Mouse (Mus musculus) hindbrain, embryonic 14.5 days (tissue): ENCODE results near the gene Bhlha15. TPM values are rescaled to one million over a fixed set of nuclear protein-coding genes. Genes with fewer than 3 reads are reported as not detected.

Experiments used
- ATAC-seq: fragments of 200-750 bp; cut with Nextera tagmentation; 2 replicates; pipeline ENCODE4 v1.8.0; 2017; ENCODE audit warnings: moderate number of reproducible peaks, mild to moderate bottlenecking, moderate TSS enrichment, moderate library complexity; ENCODE audit not compliant: low FRiP score
- DNase-seq: peaks from one replicate; pipeline ENCODE4 v3.0.0-alpha.2; 2015; ENCODE audit warnings: low spot score
- H3K27ac ChIP-seq: fragments of 300-500 bp; sonication (generic); 2 replicates; pipeline ENCODE4 v1.5.1; 2014; ENCODE audit warnings: mild to moderate bottlenecking, moderate library complexity
- H3K27me3 ChIP-seq: fragments of 300-500 bp; sonication (generic); 2 replicates; pipeline ENCODE4 v1.6.1; 2014; ENCODE audit warnings: mild to moderate bottlenecking, low read length, mixed read lengths; ENCODE audit not compliant: control insufficient read depth, insufficient read depth
- H3K36me3 ChIP-seq: fragments of 300-500 bp; sonication (generic); replicated peaks from 2 replicates; pipeline ENCODE4 v1.6.1; 2014; ENCODE audit not compliant: control insufficient read depth, insufficient read depth
- H3K4me1 ChIP-seq: fragments of 300-500 bp; sonication (generic); replicated peaks from 2 replicates; pipeline ENCODE4 v1.6.1; 2014; ENCODE audit warnings: antibody characterized with exemption, low read length, mixed read lengths; ENCODE audit not compliant: control insufficient read depth, insufficient read depth
- H3K4me2 ChIP-seq: fragments of 300-500 bp; sonication (generic); replicated peaks from 2 replicates; pipeline ENCODE4 v1.6.1; 2014; ENCODE audit warnings: mild to moderate bottlenecking, moderate library complexity
- H3K4me3 ChIP-seq: fragments of 300-500 bp; sonication (generic); replicated peaks from 2 replicates; pipeline ENCODE4 v1.5.1; 2014; ENCODE audit warnings: mild to moderate bottlenecking, low read length
- H3K9ac ChIP-seq: fragments of 300-500 bp; sonication (generic); 2 replicates; pipeline ENCODE4 v1.6.1; 2014
- H3K9me3 ChIP-seq: fragments of 300-500 bp; sonication (generic); 2 replicates; pipeline ENCODE4 v1.6.1; 2016; ENCODE audit warnings: low read length; ENCODE audit not compliant: control insufficient read depth
- WGBS: fragments of 180-500 bp; shearing (Covaris S2); extraction: QIAGEN DNeasy Blood & Tissue Kit; methylation state at CpG from one replicate; pipeline ENCODE4 v1.1.7; 2014; 5-methylcytosine and 5-hydroxymethylcytosine counted together
- polyA plus RNA-seq: library from polyadenylated mRNA; unstranded; fragments of >200 nt; fragmentation: Nextera tagmentation; extraction: Ambion mirVana; gene quantifications from 2 replicates; pipeline ENCODE4 v1.2.1, GENCODE M21; 2014

Gene Bhlha15
- polyA plus RNA-seq, 1 experiment from 2014 or later, result 0.11 TPM

DNA sequence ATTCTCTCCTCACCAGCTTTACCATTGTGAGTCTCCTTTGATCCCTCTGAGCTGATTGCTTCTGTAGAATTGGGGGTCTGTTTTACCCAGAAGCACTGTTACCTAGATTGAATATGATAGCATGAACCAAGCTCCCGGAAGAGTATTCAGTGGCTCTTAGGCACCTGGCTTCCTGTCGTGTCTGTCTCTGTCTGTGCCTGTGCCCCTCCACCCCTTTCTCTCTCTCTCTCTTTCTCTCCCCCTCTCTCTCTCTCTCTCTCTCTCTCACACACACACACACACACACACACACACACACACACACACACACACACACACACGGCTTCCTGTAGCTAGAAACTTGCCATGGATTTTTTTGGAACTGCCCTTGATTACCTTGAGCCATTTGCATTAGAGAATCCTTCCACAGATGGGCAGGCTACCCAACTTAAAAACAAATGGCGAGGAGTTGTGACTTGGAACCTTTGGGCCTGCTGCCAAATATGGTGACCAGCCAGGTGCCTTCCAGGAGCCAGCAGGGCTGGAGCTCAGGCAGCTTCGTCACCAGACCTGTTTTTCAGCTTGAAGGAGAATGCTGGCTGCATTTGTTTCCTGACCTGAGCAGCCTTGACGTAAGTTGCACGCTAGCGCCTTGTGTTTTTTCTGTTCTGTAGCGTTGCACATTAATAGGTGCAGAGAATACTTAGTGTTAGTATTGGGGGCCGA lies 27.1 kb upstream of the Bhlha15 start:
- H3K4me1 ChIP-seq, result no peaks in the 10 kb centered on the region
- DNase-seq, result no peak
- no peak overlapping the region for H3K4me2 ChIP-seq
- WGBS, result 87% methylated on average over 10 of the region's 10 CpGs
- H3K9ac ChIP-seq, result no peak overlapping the region
- ATAC-seq, result no peak
- peaks cover 64% of the 10 kb centered on the region for H3K36me3 ChIP-seq
- H3K9me3 ChIP-seq, result no peaks in the 10 kb centered on the region
- no peak overlapping the region for H3K27ac ChIP-seq
- H3K27me3 ChIP-seq, result no peaks in the 10 kb centered on the region
- no peak overlapping the region for H3K4me3 ChIP-seq

- 89% methylated on average over 3 of the region's 3 CpGs for WGBS
- H3K36me3 ChIP-seq, result peaks cover 63% of the 10 kb centered on the region
- no peaks in the 10 kb centered on the region for H3K27me3 ChIP-seq
- no peak overlapping the region for H3K27ac ChIP-seq
- no peak overlapping the region for H3K4me3 ChIP-seq
- H3K4me2 ChIP-seq, result no peak overlapping the region
- H3K9me3 ChIP-seq, result no peaks in the 10 kb centered on the region
- DNase-seq (no peak), ATAC-seq (no peak)
- no peaks in the 10 kb centered on the region for H3K4me1 ChIP-seq
- no peak overlapping the region for H3K9ac ChIP-seq
Observed at GRCm38 (mm10) chr5:144165756-144166155, 24.3 kb upstream of the Bhlha15 start.

DNA sequence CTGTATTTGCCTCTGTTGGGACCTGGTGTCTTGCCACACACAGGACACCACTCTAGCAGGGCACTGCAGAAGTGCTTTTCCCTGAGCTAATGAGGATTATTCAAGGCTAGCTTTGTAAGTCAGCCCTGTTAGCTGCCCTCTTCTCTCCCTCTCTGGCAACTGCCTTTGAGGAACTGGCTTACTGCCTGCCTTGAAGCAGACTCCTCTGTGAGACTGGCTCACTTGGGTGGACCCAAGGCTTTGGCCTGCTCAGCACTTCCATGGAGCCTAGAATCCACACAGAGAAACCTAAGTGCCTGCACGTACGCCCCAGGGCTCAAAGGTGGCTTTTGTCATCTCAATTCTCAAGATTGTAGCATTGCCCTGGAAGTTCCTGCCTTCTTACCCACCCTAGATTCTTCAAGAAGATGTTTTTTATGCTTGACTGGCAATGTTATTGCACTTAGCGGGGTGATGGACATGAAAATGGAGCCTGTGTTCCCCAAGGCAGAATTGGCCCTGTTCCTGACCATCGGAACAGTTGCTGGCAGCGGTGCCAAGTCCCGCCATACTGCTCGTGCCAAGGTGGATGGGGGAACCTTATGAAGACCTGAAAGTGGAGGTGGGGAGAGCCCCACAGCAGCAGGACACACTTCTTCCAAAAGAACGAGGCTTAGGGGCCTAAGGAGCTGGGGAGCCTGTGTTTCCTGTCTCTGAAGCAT lies 20.7 kb upstream of the Bhlha15 start:
- 84% methylated on average over 8 of the region's 8 CpGs for WGBS
- ATAC-seq, result no peak

DNA sequence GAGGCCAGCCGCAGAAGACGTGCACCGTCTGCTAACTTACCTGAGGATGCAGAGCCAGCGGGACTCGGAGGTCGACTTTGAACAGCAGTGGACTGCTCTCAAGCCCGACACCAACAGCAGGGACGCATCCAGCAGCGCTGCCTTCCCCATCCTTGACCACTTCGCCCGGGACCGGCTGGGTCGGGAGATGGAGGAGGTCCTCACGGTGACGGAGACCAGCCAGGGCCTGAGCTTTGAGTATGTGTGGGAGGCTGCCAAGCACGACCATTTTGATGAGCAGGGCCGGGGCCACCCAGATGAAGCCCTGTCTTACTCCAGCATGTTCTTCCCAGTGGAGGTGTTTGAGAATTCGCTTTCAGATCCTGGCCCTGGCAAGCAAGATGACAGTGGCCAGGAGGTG lies 16.4 kb upstream of the Bhlha15 start:
- Histone ChIP-seq H3K4me1 (no peaks in the 10 kb centered on the region), H3K9me3 (no peaks in the 10 kb centered on the region), H3K9ac (no peak overlapping the region), H3K4me2 (no peak overlapping the region), H3K27me3 (no peaks in the 10 kb centered on the region), H3K4me3 (no peak overlapping the region), H3K27ac (no peak overlapping the region), H3K36me3 (peaks cover 87% of the 10 kb centered on the region)
- no peak for DNase-seq
- WGBS, result 98% methylated on average over 18 of the region's 18 CpGs
- ATAC-seq, result no peak

More for the DNA sequence above, 20.7 kb upstream of the Bhlha15 start:
- no peaks in the 10 kb centered on the region for H3K4me1 ChIP-seq
- H3K27me3 ChIP-seq, result no peaks in the 10 kb centered on the region
- peaks cover 77% of the 10 kb centered on the region for H3K36me3 ChIP-seq
- H3K4me3 ChIP-seq, result no peak overlapping the region
- no peak overlapping the region for H3K27ac ChIP-seq
- no peaks in the 10 kb centered on the region for H3K9me3 ChIP-seq
- H3K9ac ChIP-seq, result no peak overlapping the region
- DNase-seq, result no peak
- no peak overlapping the region for H3K4me2 ChIP-seq

DNA sequence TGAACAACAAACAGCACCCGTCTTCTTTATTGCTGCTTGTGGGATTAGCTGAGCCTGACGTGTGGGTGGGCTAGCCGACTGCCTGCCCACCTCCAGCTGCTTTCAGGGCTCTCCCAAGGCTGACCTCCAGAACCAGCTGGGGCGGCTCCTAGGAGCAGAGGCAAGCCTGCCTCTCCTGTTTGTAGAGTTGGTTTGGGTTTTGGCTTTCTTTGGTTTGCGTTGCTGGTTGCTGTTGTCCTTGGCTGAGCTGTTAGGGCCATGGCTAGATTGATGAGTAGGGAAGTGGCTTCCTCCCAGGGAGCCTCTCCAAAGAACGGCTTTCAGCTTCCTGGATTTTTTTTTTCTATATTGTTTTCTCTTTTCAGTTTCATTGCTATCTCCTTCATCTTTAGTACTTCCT lies 11.9 kb upstream of the Bhlha15 start:
- ATAC-seq, result no peak
- peaks cover 54% of the 10 kb centered on the region for H3K36me3 ChIP-seq
- WGBS, result 72% methylated on average over 6 of the region's 6 CpGs
- no peak overlapping the region for H3K9ac ChIP-seq
- H3K27ac ChIP-seq, result no peak overlapping the region
- H3K27me3 ChIP-seq, result no peaks in the 10 kb centered on the region
- no peaks in the 10 kb centered on the region for H3K9me3 ChIP-seq
- no peak for DNase-seq
- no peaks in the 10 kb centered on the region for H3K4me1 ChIP-seq
- no peak overlapping the region for H3K4me3 ChIP-seq
- H3K4me2 ChIP-seq, result no peak overlapping the region

DNA sequence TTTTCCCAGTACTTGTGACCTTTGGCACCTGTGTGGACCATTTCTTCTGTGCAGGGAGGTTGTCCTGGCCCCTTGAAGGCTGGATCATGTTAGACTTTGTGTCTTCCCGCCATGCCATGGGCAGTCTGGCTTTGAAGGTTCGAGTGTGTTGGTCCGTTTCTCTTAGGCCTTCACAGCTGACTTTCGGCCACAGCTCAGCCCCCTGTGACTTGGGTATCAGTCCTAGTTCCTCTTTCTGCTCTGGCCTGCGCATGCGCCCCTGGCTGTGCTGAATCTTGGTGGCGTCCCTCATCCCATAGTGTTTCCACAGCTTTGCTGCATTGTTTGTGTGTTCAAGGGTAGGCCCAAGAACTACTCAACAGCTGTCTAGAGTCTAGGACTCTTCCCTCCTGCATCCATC lies 8.8 kb upstream of the Bhlha15 start:
- H3K27ac ChIP-seq, result no peak overlapping the region
- no peak for DNase-seq
- no peak overlapping the region for H3K9ac ChIP-seq
- H3K36me3 ChIP-seq, result peaks cover 49% of the 10 kb centered on the region
- no peaks in the 10 kb centered on the region for H3K4me1 ChIP-seq
- H3K4me2 ChIP-seq, result no peak overlapping the region
- no peaks in the 10 kb centered on the region for H3K27me3 ChIP-seq
- no peaks in the 10 kb centered on the region for H3K9me3 ChIP-seq
- ATAC-seq, result no peak
- 91% methylated on average over 7 of the region's 7 CpGs for WGBS
- no peak overlapping the region for H3K4me3 ChIP-seq

GRCm38 (mm10) chr5:144182542-144183247 lies 7.4 kb upstream of the Bhlha15 start:
- H3K4me3 ChIP-seq, result no peak overlapping the region
- H3K36me3 ChIP-seq, result peaks cover 43% of the 10 kb centered on the region
- no peak for DNase-seq
- no peak overlapping the region for H3K9ac ChIP-seq
- 82% methylated on average over 20 of the region's 20 CpGs for WGBS
- H3K4me1 ChIP-seq, result no peaks in the 10 kb centered on the region
- H3K4me2 ChIP-seq, result no peak overlapping the region
- no peaks in the 10 kb centered on the region for H3K27me3 ChIP-seq
- no peak for ATAC-seq
- no peaks in the 10 kb centered on the region for H3K9me3 ChIP-seq
- no peak overlapping the region for H3K27ac ChIP-seq

GRCm38 (mm10) chr5:144183248-144183559 lies 6.9 kb upstream of the Bhlha15 start:
- Histone ChIP-seq H3K4me2 (no peak overlapping the region), H3K27ac (no peak overlapping the region), H3K4me3 (no peak overlapping the region), H3K9ac (no peak overlapping the region), H3K9me3 (no peaks in the 10 kb centered on the region), H3K36me3 (peaks cover 44% of the 10 kb centered on the region), H3K4me1 (no peaks in the 10 kb centered on the region), H3K27me3 (no peaks in the 10 kb centered on the region)
- 89% methylated on average over 8 of the region's 8 CpGs for WGBS
- DNase-seq (no peak), ATAC-seq (no peak)

DNA sequence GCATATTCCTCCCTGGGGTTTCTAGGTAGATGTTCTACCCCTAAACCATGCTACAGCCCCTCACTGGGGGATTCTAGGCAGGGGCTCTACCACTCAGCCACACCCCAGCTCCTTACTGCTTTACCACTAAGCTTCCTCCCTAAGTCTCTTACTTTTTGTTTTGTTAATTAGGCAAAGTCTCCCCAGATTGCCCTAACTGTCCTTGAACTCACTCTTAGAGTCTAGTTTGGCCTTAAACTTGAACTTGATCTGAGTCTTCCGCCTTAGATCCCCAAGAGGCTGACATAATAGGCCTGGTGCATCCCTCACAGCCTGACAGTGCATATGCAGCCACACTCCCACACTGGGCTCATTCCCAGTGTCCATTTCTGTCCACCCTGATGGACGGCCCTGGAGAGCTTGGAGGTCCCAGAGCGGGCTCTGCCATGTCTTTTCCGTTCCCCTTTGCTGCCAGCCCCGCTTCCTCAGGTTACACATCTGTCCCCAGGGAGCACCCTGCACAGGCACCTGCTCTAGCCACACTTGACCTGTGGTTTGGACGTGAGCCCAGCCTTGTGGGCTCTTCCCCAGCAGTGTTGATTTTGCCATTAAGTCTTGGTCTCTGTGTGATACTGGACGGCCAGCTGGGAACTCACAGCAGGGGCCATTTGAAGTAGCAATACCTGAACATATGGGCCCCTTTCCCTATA lies 6.3 kb upstream of the Bhlha15 start:
- Histone ChIP-seq H3K27ac (no peak overlapping the region), H3K4me1 (no peaks in the 10 kb centered on the region), H3K9ac (no peak overlapping the region), H3K4me3 (no peak overlapping the region), H3K4me2 (no peak overlapping the region), H3K9me3 (no peaks in the 10 kb centered on the region), H3K36me3 (peaks cover 44% of the 10 kb centered on the region), H3K27me3 (no peaks in the 10 kb centered on the region)
- no peak for DNase-seq
- 77% methylated on average over 7 of the region's 7 CpGs for WGBS
- ATAC-seq, result no peak
